Mouse (Mus musculus): ENCODE measurements around the gene Pax3. TPM values are rescaled to one million over a fixed set of nuclear protein-coding genes. Genes with fewer than 3 reads are reported as not detected.

Pax3 gene
- total RNA-seq (2021) = not detected

- DNase-seq = no peak
- intact Hi-C loops (cut with DNase I) = no loop called here
These were observed at the start of gene Pax3 for GRCm38 (mm10) chr1:78196751-78197311. TSS of gene Pax3 (minus strand) at chr1:78197134.

- intact Hi-C loops (cut with DNase I) = no loop called here
- no peak for DNase-seq
These were observed 37.4 kb upstream of the Pax3 start for GRCm38 (mm10) chr1:78234306-78234705.

- intact Hi-C loops (cut with DNase I) = no loop called here
- no peak for DNase-seq
These were observed 35.1 kb upstream of the Pax3 start for GRCm38 (mm10) chr1:78231901-78232546.

- intact Hi-C loops (cut with DNase I) = no loop called here
These were observed 32.9 kb upstream of the Pax3 start for GRCm38 (mm10) chr1:78229801-78230200.

GRCm38 (mm10) chr1:78228771-78229170 is 31.8 kb upstream of the Pax3 start:
- intact Hi-C loops (cut with DNase I) = no loop called here
- DNase-seq = no peak

More at GRCm38 (mm10) chr1:78229801-78230200, 32.9 kb upstream of the Pax3 start:
- no peak for DNase-seq

- DNase-seq = no peak
- intact Hi-C loops (cut with DNase I) = no loop called here
These were observed 21.3 kb upstream of the Pax3 start for GRCm38 (mm10) chr1:78218057-78218780.

- peak in 1 of 2 experiments; percentile 15 for DNase-seq
- intact Hi-C loops (cut with DNase I) = loop anchor here (2.0 kb wide), 1 partner anchor 201 kb away; no protein-coding TSS in a partner anchor
These were observed 20.5 kb upstream of the Pax3 start for GRCm38 (mm10) chr1:78217151-78218034.

GRCm38 (mm10) chr1:78216509-78217141 is 19.7 kb upstream of the Pax3 start:
- intact Hi-C loops (cut with DNase I) = loop anchor here (2.0 kb wide), 1 partner anchor 202 kb away; no protein-coding TSS in a partner anchor
- DNase-seq = no peak

GRCm38 (mm10) chr1:78215749-78216508 is 19.0 kb upstream of the Pax3 start:
- DNase-seq = peak in 1 of 2 experiments; percentile 11
- intact Hi-C loops (cut with DNase I) = loop anchor here (2.0 kb wide), 1 partner anchor 203 kb away; no protein-coding TSS in a partner anchor

GRCm38 (mm10) chr1:78211041-78211440 is 14.1 kb upstream of the Pax3 start:
- no peak for DNase-seq

GRCm38 (mm10) chr1:78210568-78210967 is 13.6 kb upstream of the Pax3 start:
- intact Hi-C loops (cut with DNase I) = no loop called here
- DNase-seq = peak in 1 of 2 experiments; percentile 10

More at GRCm38 (mm10) chr1:78211041-78211440, 14.1 kb upstream of the Pax3 start:
- intact Hi-C loops (cut with DNase I) = no loop called here

GRCm38 (mm10) chr1:78208281-78208814 is 11.4 kb upstream of the Pax3 start:
- intact Hi-C loops (cut with DNase I) = no loop called here
- no peak for DNase-seq

GRCm38 (mm10) chr1:78204341-78204740 is 7.4 kb upstream of the Pax3 start:
- intact Hi-C loops (cut with DNase I) = no loop called here
- DNase-seq = no peak

- intact Hi-C loops (cut with DNase I) = no loop called here
These were observed 6.8 kb upstream of the Pax3 start for GRCm38 (mm10) chr1:78203622-78204211.

GRCm38 (mm10) chr1:78203086-78203614 is 6.2 kb upstream of the Pax3 start:
- intact Hi-C loops (cut with DNase I) = no loop called here
- DNase-seq = no peak

More at GRCm38 (mm10) chr1:78203622-78204211, 6.8 kb upstream of the Pax3 start:
- no peak for DNase-seq

- intact Hi-C loops (cut with DNase I) = no loop called here
- no peak for DNase-seq
These were observed 5.6 kb upstream of the Pax3 start for GRCm38 (mm10) chr1:78202466-78203085.

GRCm38 (mm10) chr1:78201251-78202010 is 4.5 kb upstream of the Pax3 start:
- DNase-seq = no peak
- intact Hi-C loops (cut with DNase I) = no loop called here
